Mouse (Mus musculus): ENCODE results near the gene Foxp2.

The Foxp2 gene

GRCm38 (mm10) chr6:15101548-15101947 is 200.4 kb downstream of the Foxp2 start:
- no peak for DNase-seq (ENCODE audit: low spot score in 2 of 2)

GRCm38 (mm10) chr6:15120916-15121315 is 219.8 kb downstream of the Foxp2 start:
- no peak for DNase-seq (ENCODE audit: low spot score in 2 of 2)

- no peak for DNase-seq (ENCODE audit: low spot score in 2 of 2)
Measured at GRCm38 (mm10) chr6:15121339-15121738, 220.2 kb downstream of the Foxp2 start.

GRCm38 (mm10) chr6:15130142-15130541 is 229.0 kb downstream of the Foxp2 start:
- DNase-seq (ENCODE audit: low spot score in 2 of 2) = no peak

- no peak for DNase-seq (ENCODE audit: low spot score in 2 of 2)
Measured at GRCm38 (mm10) chr6:15142094-15142493, 240.9 kb downstream of the Foxp2 start.

GRCm38 (mm10) chr6:15151619-15152018 is 250.5 kb downstream of the Foxp2 start:
- DNase-seq (ENCODE audit: low spot score in 2 of 2) = no peak

GRCm38 (mm10) chr6:15163508-15164053 is 262.4 kb downstream of the Foxp2 start:
- no peak for DNase-seq (ENCODE audit: low spot score in 2 of 2)

- no peak for DNase-seq (ENCODE audit: low spot score in 2 of 2)
Measured at GRCm38 (mm10) chr6:15176754-15177153, 275.6 kb downstream of the Foxp2 start.

- no peak for DNase-seq (ENCODE audit: low spot score in 2 of 2)
Measured at GRCm38 (mm10) chr6:15192877-15193276, 291.7 kb downstream of the Foxp2 start.

GRCm38 (mm10) chr6:15242176-15242942 is 341.2 kb downstream of the Foxp2 start:
- DNase-seq (ENCODE audit: low spot score in 2 of 2) = no peak

- DNase-seq (ENCODE audit: low spot score in 2 of 2) = no peak
Measured at GRCm38 (mm10) chr6:15257393-15257792, 356.2 kb downstream of the Foxp2 start.

- DNase-seq (ENCODE audit: low spot score in 2 of 2) = no peak
Measured at GRCm38 (mm10) chr6:15257893-15258292, 356.7 kb downstream of the Foxp2 start.

GRCm38 (mm10) chr6:15268136-15268535 is 367.0 kb downstream of the Foxp2 start:
- DNase-seq (ENCODE audit: low spot score in 2 of 2) = no peak

- DNase-seq (ENCODE audit: low spot score in 2 of 2) = no peak
Measured at GRCm38 (mm10) chr6:15285213-15285612, 384.1 kb downstream of the Foxp2 start.

- no peak for DNase-seq (ENCODE audit: low spot score in 2 of 2)
Measured at GRCm38 (mm10) chr6:15294081-15294480, 392.9 kb downstream of the Foxp2 start.

GRCm38 (mm10) chr6:15299279-15299678 is 398.1 kb downstream of the Foxp2 start:
- peak in 1 of 2 experiments; percentile 22 for DNase-seq (ENCODE audit: low spot score in 2 of 2)

- no peak for DNase-seq (ENCODE audit: low spot score in 2 of 2)
Measured at GRCm38 (mm10) chr6:15310671-15311070, 409.5 kb downstream of the Foxp2 start.

- DNase-seq (ENCODE audit: low spot score in 2 of 2) = no peak
Measured at GRCm38 (mm10) chr6:15316948-15317347, 415.8 kb downstream of the Foxp2 start.

- DNase-seq (ENCODE audit: low spot score in 2 of 2) = no peak
Measured at GRCm38 (mm10) chr6:15318343-15318742, 417.2 kb downstream of the Foxp2 start.

GRCm38 (mm10) chr6:15321551-15321974 is 420.4 kb downstream of the Foxp2 start:
- DNase-seq (ENCODE audit: low spot score in 2 of 2) = no peak

GRCm38 (mm10) chr6:15323099-15323498 is 421.9 kb downstream of the Foxp2 start:
- DNase-seq (ENCODE audit: low spot score in 2 of 2) = no peak

GRCm38 (mm10) chr6:15347705-15348104 is 446.6 kb downstream of the Foxp2 start:
- DNase-seq (ENCODE audit: low spot score in 2 of 2) = no peak

- no peak for DNase-seq (ENCODE audit: low spot score in 2 of 2)
Measured at GRCm38 (mm10) chr6:15355852-15356251, 454.7 kb downstream of the Foxp2 start.
